Mouse (Mus musculus) adrenal gland, postnatal 14 days (tissue): ENCODE measurements at regions not wholly inside any gene's neighbourhood (a gene's known extent, or its start where the extent isn't known, plus 50 kb on each side); places are given as distances from the start of the nearest gene placed in this dataset.
"Not testable (repeated sequence)": the region's sequence is repeated elsewhere in the genome, so short reads cannot be mapped to it uniquely, and the experiment has no call there.

Experiments used
- DNase-seq: peaks from one replicate; pipeline ENCODE4 v3.0.0; 2021; ENCODE audit warnings: mixed read lengths

- no peak for DNase-seq
Observed at GRCm38 (mm10) chr14:84610476-84610875, 167.1 kb downstream of the Pcdh17 start.

DNA sequence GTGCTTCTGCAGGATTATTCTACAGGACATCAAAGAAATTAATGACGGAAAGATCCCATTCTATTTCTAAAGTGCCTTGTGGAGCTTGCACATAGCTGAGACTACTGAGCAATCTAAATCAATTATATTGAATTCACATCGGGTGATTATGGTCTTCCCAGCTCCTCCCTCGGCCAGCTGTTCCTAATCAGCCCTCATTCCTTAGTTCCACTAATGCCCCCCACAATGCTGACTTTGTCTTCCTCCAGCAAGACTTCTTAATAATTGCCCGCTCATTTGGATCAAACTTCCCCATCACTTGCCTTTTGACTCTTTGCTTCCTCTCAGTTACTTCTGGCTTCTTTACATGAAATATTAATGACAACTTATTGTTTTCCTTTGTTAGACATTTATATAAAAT lies 169.2 kb downstream of the Pcdh17 start:
- no peak for DNase-seq

- no peak for DNase-seq
Observed at GRCm38 (mm10) chr14:84645026-84645425, 201.7 kb downstream of the Pcdh17 start.

- DNase-seq: no peak
Observed at GRCm38 (mm10) chr14:84645972-84646577, 202.7 kb downstream of the Pcdh17 start.

DNA sequence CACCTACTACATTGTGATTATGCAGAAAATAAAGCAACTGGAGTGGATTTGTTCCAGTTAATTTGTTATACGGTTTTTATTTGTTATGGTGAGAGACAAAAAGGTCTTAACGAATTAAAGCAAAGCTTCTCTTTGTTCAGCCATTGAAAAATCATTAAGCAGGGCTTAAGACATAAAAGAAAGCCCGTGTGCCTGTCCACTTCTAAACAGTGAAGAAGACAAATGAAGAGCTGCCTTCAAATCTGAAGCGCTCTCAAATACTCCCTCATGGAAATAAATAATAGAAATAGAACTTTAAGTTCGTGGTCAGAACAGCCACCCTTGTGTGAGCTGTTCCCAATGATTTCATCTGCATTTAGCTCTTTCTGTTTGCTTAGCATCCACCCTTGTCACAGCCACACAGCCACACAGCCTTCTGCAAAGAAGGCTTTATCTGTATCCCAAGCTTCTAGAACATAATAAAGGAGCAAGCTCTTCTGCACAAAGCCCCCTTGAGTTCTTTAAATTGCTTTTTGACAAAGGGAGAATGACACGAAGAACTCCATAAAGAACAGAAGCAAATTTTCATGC lies 215.9 kb downstream of the Pcdh17 start:
- DNase-seq: no peak

GRCm38 (mm10) chr14:84667685-84668084 lies 224.3 kb downstream of the Pcdh17 start:
- DNase-seq: not testable (repeated sequence)

- peak; percentile 19 for DNase-seq
Observed at GRCm38 (mm10) chr14:84671678-84672472, 228.5 kb downstream of the Pcdh17 start.

- DNase-seq: no peak
Observed at GRCm38 (mm10) chr14:84686848-84687247, 243.5 kb downstream of the Pcdh17 start.

GRCm38 (mm10) chr14:84690810-84691209 lies 247.4 kb downstream of the Pcdh17 start:
- no peak for DNase-seq
